ENCODE assay signal across 26 mouse cellular contexts in genomic region chr3:83728223-83728622, GRCm38 (mm10). TPM values are rescaled to one million over a fixed set of nuclear protein-coding genes. Genes with fewer than 3 reads are reported as not detected.
A peak's percentile ranks its signal among the peaks of the same experiment; 100 is the strongest.
DNase-seq lines count a peak whose midpoint lies in the region; ATAC-seq and TF ChIP-seq lines count a peak whose summit lies in the region.
"Had no signal": no experiment of that assay in that cellular context is flagged by ENCODE, and none has a peak within 500 bp of the region (broad histone marks: within the 10 kb centered on the region; RNA-seq: fewer than 3 reads in every experiment).

No protein-coding gene starts in this region.

- TF ChIP-seq EP300 in stomach, postnatal 0 days (optimal IDR thresholded peaks at IDR 0.05) = no peak

- no peak for TF ChIP-seq CTCF in lung, embryonic 14.5 days (IDR thresholded peaks at IDR 0.05; ENCODE audit: low read depth)
- no peak for TF ChIP-seq CTCF in lung, adult 2 months (IDR thresholded peaks at IDR 0.05; ENCODE audit: insufficient read depth, low read length)
- no peak for TF ChIP-seq CTCF in stomach, postnatal 0 days (IDR thresholded peaks at IDR 0.05; ENCODE audit: low read depth)

- no peak for ATAC-seq in embryonic facial prominence, embryonic 15.5 days (ENCODE audit: insufficient number of reproducible peaks, low FRiP score, low TSS enrichment, low read depth)
- peak; percentile 74 for ATAC-seq in lung, embryonic 14.5 days (ENCODE audit: insufficient read depth)
- no peak for ATAC-seq in stomach, embryonic 14.5 days (ENCODE audit: insufficient number of reproducible peaks, insufficient read depth, low FRiP score, low read depth)
- ATAC-seq in stomach, postnatal 0 days (ENCODE audit: low FRiP score, low TSS enrichment) = no peak
- ATAC-seq: activated CD4-positive, CD25-positive, alpha-beta regulatory T cell, adult 4 months; forebrain, embryonic 14.5 days; forebrain, postnatal 0 days had no signal

- H3K4me1 ChIP-seq in embryonic facial prominence, embryonic 15.5 days = peaks cover 3% of the 10 kb centered on the region
- H3K4me1 ChIP-seq in embryonic facial prominence, embryonic 10.5 days = peaks cover 2% of the 10 kb centered on the region; the same call in 1 of the 2 replicates
- no peaks in the 10 kb centered on the region for H3K4me1 ChIP-seq in lung, embryonic 14.5 days (ENCODE audit: insufficient read depth)
- no peaks in the 10 kb centered on the region for H3K4me1 ChIP-seq in lung, adult 2 months (ENCODE audit: control insufficient read depth, insufficient read depth, low read length)
- peaks cover 5% of the 10 kb centered on the region; the same call in 1 of the 2 replicates for H3K4me1 ChIP-seq in stomach, embryonic 14.5 days (ENCODE audit: control insufficient read depth, insufficient read depth, low read length)
- H3K4me1 ChIP-seq in stomach, postnatal 0 days (replicated peaks; ENCODE audit: control insufficient read depth, insufficient read depth) = no peaks in the 10 kb centered on the region
- H3K4me1 ChIP-seq: heart, embryonic 12.5 days had no signal

- H3K9ac ChIP-seq in embryonic facial prominence, embryonic 15.5 days = no peak overlapping the region
- H3K9ac ChIP-seq in lung, embryonic 14.5 days = no peak overlapping the region
- no peak overlapping the region for H3K9ac ChIP-seq in stomach, embryonic 14.5 days (replicated peaks; ENCODE audit: low read depth, low read length)
- no peak overlapping the region for H3K9ac ChIP-seq in stomach, postnatal 0 days (ENCODE audit: low read length)
- H3K9ac ChIP-seq: forebrain, postnatal 0 days; heart, embryonic 12.5 days; heart, embryonic 15.5 days; hindbrain, embryonic 13.5 days had no signal

- TF ChIP-seq POLR2A in lung, adult 2 months (IDR thresholded peaks at IDR 0.05; ENCODE audit: borderline replicate concordance, extremely low read depth, low read depth, low read length) = no peak

- DNase-seq in embryonic facial prominence, embryonic 10.5 days (ENCODE audit: low spot score) = no peak
- peak; percentile 15 for DNase-seq in kidney, adult 9 months
- DNase-seq in kidney, adult 8-10 months = no peak
- DNase-seq in lung, embryonic 14.5 days = peak; percentile 78
- no peak for DNase-seq in lung, adult 2 months
- no peak for DNase-seq in stomach, postnatal 0 days (ENCODE audit: low spot score)
- DNase-seq: adrenal gland, adult 8-10 months; adrenal gland, postnatal 25 days; cerebellum, adult 11-12 months; cerebellum, adult 8-10 months; cerebellum, postnatal 10 days; cerebellum, postnatal 36 days; embryo, embryonic 11 days; forebrain, postnatal 0 days; gastrocnemius, postnatal 25 days; heart, adult 18-20 months; heart, postnatal 10 days; heart, postnatal 36 days had no signal

- H3K4me3 ChIP-seq in embryonic facial prominence, embryonic 15.5 days (replicated peaks) = no peak overlapping the region
- H3K4me3 ChIP-seq in embryonic facial prominence, embryonic 10.5 days = no peak overlapping the region
- no peak overlapping the region for H3K4me3 ChIP-seq in lung, embryonic 14.5 days (ENCODE audit: low read depth, low read length)
- no peak overlapping the region for H3K4me3 ChIP-seq in lung, adult 2 months (replicated peaks; ENCODE audit: extremely low read depth, low read depth, low read length)
- H3K4me3 ChIP-seq in stomach, embryonic 14.5 days (ENCODE audit: low read depth, low read length) = no peak overlapping the region
- no peak overlapping the region for H3K4me3 ChIP-seq in stomach, postnatal 0 days (ENCODE audit: low read depth, low read length)
- H3K4me3 ChIP-seq: heart, embryonic 12.5 days; heart, embryonic 15.5 days; hindbrain, embryonic 10.5 days; hindbrain, embryonic 13.5 days had no signal

- H3K4me2 ChIP-seq in embryonic facial prominence, embryonic 15.5 days (replicated peaks) = no peak overlapping the region
- no peak overlapping the region for H3K4me2 ChIP-seq in lung, embryonic 14.5 days
- H3K4me2 ChIP-seq in stomach, embryonic 14.5 days (replicated peaks; ENCODE audit: low read depth, low read length) = no peak overlapping the region
- no peak overlapping the region for H3K4me2 ChIP-seq in stomach, postnatal 0 days (replicated peaks; ENCODE audit: low read depth)
- H3K4me2 ChIP-seq: heart, embryonic 12.5 days; heart, embryonic 15.5 days; hindbrain, embryonic 13.5 days had no signal

- peak overlapping the region; percentile 34; the same call in 1 of the 2 replicates for H3K27ac ChIP-seq in embryonic facial prominence, embryonic 15.5 days (replicated peaks)
- H3K27ac ChIP-seq in embryonic facial prominence, embryonic 10.5 days (replicated peaks) = no peak overlapping the region
- H3K27ac ChIP-seq in lung, embryonic 14.5 days (ENCODE audit: low read depth) = peak overlapping the region; percentile 33; the same call in 1 of the 2 replicates
- peak overlapping the region; percentile 44; the same call in 1 of the 2 replicates for H3K27ac ChIP-seq in stomach, embryonic 14.5 days (ENCODE audit: low read length)
- H3K27ac ChIP-seq in stomach, postnatal 0 days (replicated peaks) = no peak overlapping the region
- H3K27ac ChIP-seq: heart, embryonic 15.5 days; hindbrain, embryonic 10.5 days; hindbrain, embryonic 13.5 days had no signal

- H3K9me3 ChIP-seq in embryonic facial prominence, embryonic 15.5 days (replicated peaks) = no peaks in the 10 kb centered on the region
- H3K9me3 ChIP-seq in embryonic facial prominence, embryonic 10.5 days = no peaks in the 10 kb centered on the region
- no peaks in the 10 kb centered on the region for H3K9me3 ChIP-seq in lung, embryonic 14.5 days (ENCODE audit: low read depth, low read length)
- no peaks in the 10 kb centered on the region for H3K9me3 ChIP-seq in stomach, embryonic 14.5 days (ENCODE audit: control insufficient read depth, low read depth, low read length)
- H3K9me3 ChIP-seq in stomach, postnatal 0 days (ENCODE audit: control insufficient read depth, low read length) = no peaks in the 10 kb centered on the region
- H3K9me3 ChIP-seq: heart, embryonic 15.5 days; hindbrain, embryonic 10.5 days; hindbrain, embryonic 13.5 days had no signal

- 63% methylated on average over 3 of the region's 3 CpGs for WGBS in embryonic facial prominence, embryonic 15.5 days
- WGBS in embryonic facial prominence, embryonic 10.5 days = 85% methylated on average over 3 of the region's 3 CpGs
- 27% methylated on average over 3 of the region's 3 CpGs for WGBS in lung, embryonic 14.5 days
- WGBS in lung, adult 2 months = 51% methylated on average over 3 of the region's 3 CpGs
- WGBS in stomach, embryonic 14.5 days = 38% methylated on average over 3 of the region's 3 CpGs
- WGBS in stomach, postnatal 0 days = 43% methylated on average over 3 of the region's 3 CpGs

- no peaks in the 10 kb centered on the region for H3K36me3 ChIP-seq in embryonic facial prominence, embryonic 15.5 days
- H3K36me3 ChIP-seq in embryonic facial prominence, embryonic 10.5 days (replicated peaks) = no peaks in the 10 kb centered on the region
- H3K36me3 ChIP-seq in lung, embryonic 14.5 days (ENCODE audit: insufficient read depth) = no peaks in the 10 kb centered on the region
- no peaks in the 10 kb centered on the region for H3K36me3 ChIP-seq in stomach, embryonic 14.5 days (ENCODE audit: control insufficient read depth, insufficient read depth, low read length)
- no peaks in the 10 kb centered on the region for H3K36me3 ChIP-seq in stomach, postnatal 0 days (ENCODE audit: control insufficient read depth, insufficient read depth, low read length)
- H3K36me3 ChIP-seq: heart, embryonic 12.5 days; heart, embryonic 15.5 days; hindbrain, embryonic 10.5 days; hindbrain, embryonic 13.5 days had no signal

- no peaks in the 10 kb centered on the region for H3K27me3 ChIP-seq in embryonic facial prominence, embryonic 15.5 days
- no peaks in the 10 kb centered on the region for H3K27me3 ChIP-seq in embryonic facial prominence, embryonic 10.5 days (replicated peaks; ENCODE audit: low read depth, poor library complexity, severe bottlenecking)
- no peaks in the 10 kb centered on the region for H3K27me3 ChIP-seq in lung, embryonic 14.5 days (ENCODE audit: insufficient read depth, low read length)
- H3K27me3 ChIP-seq in stomach, embryonic 14.5 days (ENCODE audit: control insufficient read depth, insufficient read depth, low read length) = no peaks in the 10 kb centered on the region
- no peaks in the 10 kb centered on the region for H3K27me3 ChIP-seq in stomach, postnatal 0 days (ENCODE audit: control insufficient read depth, insufficient read depth, low read length)
- H3K27me3 ChIP-seq: heart, embryonic 15.5 days; hindbrain, embryonic 13.5 days had no signal

RNA-seq across cellular contexts. Expression of gene Sfrp2, which starts 37.9 kb away (rescaled TPM):
- 594 and 676 TPM in 2 replicates for polyA plus RNA-seq in embryonic facial prominence, embryonic 15.5 days (2015; fragmentation: Nextera tagmentation; extraction: Ambion mirVana)
- polyA plus RNA-seq in embryonic facial prominence, embryonic 10.5 days (2016; fragmentation: Nextera tagmentation; extraction: Ambion mirVana) = 153 and 166 TPM in 2 replicates
- 87.3 and 92.3 TPM in 2 replicates for polyA plus RNA-seq in lung, embryonic 14.5 days (2014; fragmentation: Nextera tagmentation; extraction: Ambion mirVana)
- polyA plus RNA-seq in lung, adult 2 months (2012; rRNA removed) = 33.1 and 48.9 TPM in 2 replicates
- 171 and 172 TPM in 2 replicates for polyA plus RNA-seq in stomach, embryonic 14.5 days (2014; fragmentation: Nextera tagmentation; extraction: Ambion mirVana)
- polyA plus RNA-seq in stomach, postnatal 0 days (2015; fragmentation: Nextera tagmentation; extraction: Ambion mirVana) = 118 and 122 TPM in 2 replicates

Comparison
In these comparisons a context has a peak if more than half of its experiments do, and no peak if none do; other contexts are left out.
1. H3K27ac ChIP-seq: peak in embryonic facial prominence, embryonic 15.5 days (single experiment), lung, embryonic 14.5 days (single experiment) and stomach, embryonic 14.5 days (single experiment); none in embryonic facial prominence, embryonic 10.5 days (single experiment) and stomach, postnatal 0 days (single experiment).
2. DNase-seq: peak in kidney, adult 9 months (single experiment) and lung, embryonic 14.5 days (single experiment); none in embryonic facial prominence, embryonic 10.5 days (single experiment), kidney, adult 8-10 months (0 of 2), lung, adult 2 months (single experiment) and stomach, postnatal 0 days (single experiment).